Mouse (Mus musculus) kidney, postnatal 0 days (tissue): ENCODE measurements around the gene Edc3. TPM values are rescaled to one million over a fixed set of nuclear protein-coding genes. Genes with fewer than 3 reads are reported as not detected.
A peak's percentile ranks its signal among the peaks of the same experiment; 100 is the strongest.
"Not testable (repeated sequence)": the region's sequence is repeated elsewhere in the genome, so short reads cannot be mapped to it uniquely, and the experiment has no call there.

Experiments
- ATAC-seq: fragments of 200-750 bp; cut with Nextera tagmentation; replicated peaks from 2 replicates; pipeline ENCODE4 v1.8.0; 2017; ENCODE audit warnings: low read depth, moderate number of reproducible peaks, moderate TSS enrichment, moderate library complexity; ENCODE audit not compliant: low FRiP score
- DNase-seq: peaks from one replicate; pipeline ENCODE4 v3.0.0-alpha.2; 2016; ENCODE audit warnings: low spot score
- H3K27ac ChIP-seq: fragments of 300-500 bp; sonication (generic); 2 replicates; pipeline ENCODE4 v1.5.1; 2014; ENCODE audit warnings: mild to moderate bottlenecking
- H3K27me3 ChIP-seq: fragments of 300-500 bp; sonication (generic); 2 replicates; pipeline ENCODE4 v1.6.1; 2014; ENCODE audit warnings: low read length, mixed read lengths; ENCODE audit not compliant: insufficient read depth
- H3K36me3 ChIP-seq: fragments of 300-500 bp; sonication (generic); 2 replicates; pipeline ENCODE4 v1.6.1; 2014; ENCODE audit warnings: low read length, mixed read lengths; ENCODE audit not compliant: insufficient read depth
- H3K4me1 ChIP-seq: fragments of 300-500 bp; sonication (generic); replicated peaks from 2 replicates; pipeline ENCODE4 v1.6.1; 2014; ENCODE audit warnings: antibody characterized with exemption, low read length, mixed read lengths; ENCODE audit not compliant: insufficient read depth
- H3K4me2 ChIP-seq: fragments of 300-500 bp; sonication (generic); 2 replicates; pipeline ENCODE4 v1.6.1; 2014; ENCODE audit warnings: mild to moderate bottlenecking, low read length, moderate library complexity, mixed read lengths
- H3K4me3 ChIP-seq: fragments of 300-500 bp; sonication (generic); replicated peaks from 2 replicates; pipeline ENCODE4 v1.5.1; 2014; ENCODE audit warnings: low read depth, low read length
- H3K9ac ChIP-seq: fragments of 300-500 bp; sonication (generic); 2 replicates; pipeline ENCODE4 v1.6.1; 2014; ENCODE audit warnings: low read depth, low read length
- H3K9me3 ChIP-seq: fragments of 300-500 bp; sonication (generic); replicated peaks from 2 replicates; pipeline ENCODE4 v1.6.1; 2016; ENCODE audit warnings: low read length, inconsistent platforms, mixed read lengths
- CTCF ChIP-seq: IDR thresholded peaks from 2 replicates; pipeline ENCODE4 v1.5.1; 2016; ENCODE audit warnings: antibody characterized with exemption, low read depth, mild to moderate bottlenecking, moderate library complexity
- WGBS: fragments of 180-500 bp; shearing (Covaris S2); extraction: QIAGEN DNeasy Blood & Tissue Kit; methylation state at CpG from one replicate; pipeline ENCODE4 v1.1.7; 2014; 5-methylcytosine and 5-hydroxymethylcytosine counted together
- polyA plus RNA-seq: library from polyadenylated mRNA; unstranded; fragments of >200 nt; fragmentation: Nextera tagmentation; extraction: Ambion mirVana; gene quantifications from 2 replicates; pipeline ENCODE4 v1.2.1, GENCODE M21; 2015

Edc3 gene
- polyA plus RNA-seq, 1 experiment from 2014 or later, result 23.1 TPM

DNA sequence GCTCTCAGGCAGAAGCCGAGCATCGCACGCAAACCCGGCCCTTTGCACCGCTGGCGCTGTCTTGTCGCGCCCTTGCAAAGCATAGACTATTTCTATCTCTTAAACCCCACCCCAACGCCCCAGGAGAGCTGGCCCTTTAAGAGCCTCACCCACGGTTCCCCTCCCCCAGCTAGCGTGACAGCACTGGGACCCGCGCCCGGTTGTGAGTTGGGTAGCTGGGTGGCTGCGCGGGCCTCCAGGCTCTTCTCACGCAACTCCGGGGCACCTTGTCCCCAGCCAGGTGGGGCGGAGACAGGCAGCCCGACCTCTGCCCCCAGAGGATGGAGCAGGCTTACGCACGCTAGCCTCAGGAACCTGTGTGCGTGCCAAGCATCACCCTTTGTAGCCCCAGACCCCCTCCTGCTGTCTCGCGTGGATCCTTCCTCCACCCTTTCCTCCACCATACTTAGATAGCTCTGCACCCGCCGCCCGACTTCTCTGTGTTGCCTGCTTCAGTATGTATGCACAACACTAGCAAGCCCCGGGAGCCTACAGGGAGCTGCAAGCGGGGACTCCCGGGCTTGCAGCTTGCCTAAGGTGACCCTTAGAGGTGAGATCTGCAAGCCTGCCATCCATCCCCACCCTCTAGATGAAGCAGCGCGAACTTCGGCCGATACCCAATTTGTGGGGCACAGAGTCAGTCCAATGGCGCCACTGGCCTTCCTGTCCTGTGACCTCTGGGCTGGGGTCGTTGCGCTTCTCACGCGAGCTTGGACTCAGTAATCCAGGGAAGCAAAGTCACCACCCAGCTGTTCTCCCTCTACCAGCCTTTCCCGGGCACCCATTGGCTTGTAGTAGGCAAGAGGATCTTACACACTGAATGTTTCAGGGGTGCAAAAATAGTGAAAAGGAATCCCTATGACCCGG, 11.7 kb upstream of the Edc3 start:
- no peak overlapping the region for H3K9ac ChIP-seq
- peak; percentile 46; the same call in 1 of the 2 replicates for ATAC-seq
- H3K27ac ChIP-seq, result no peak overlapping the region
- no peak for TF ChIP-seq CTCF
- peaks cover 5% of the 10 kb centered on the region for H3K4me1 ChIP-seq
- H3K4me2 ChIP-seq, result peak overlapping the region; percentile 81
- no peaks in the 10 kb centered on the region for H3K9me3 ChIP-seq
- H3K4me3 ChIP-seq, result peak overlapping the region; percentile 38
- H3K27me3 ChIP-seq, result no peaks in the 10 kb centered on the region
- whole genome bisulfite sequencing, result 1% methylated on average over 42 of the region's 42 CpGs
- peak; percentile 21 for DNase-seq
- H3K36me3 ChIP-seq, result no peaks in the 10 kb centered on the region

DNA sequence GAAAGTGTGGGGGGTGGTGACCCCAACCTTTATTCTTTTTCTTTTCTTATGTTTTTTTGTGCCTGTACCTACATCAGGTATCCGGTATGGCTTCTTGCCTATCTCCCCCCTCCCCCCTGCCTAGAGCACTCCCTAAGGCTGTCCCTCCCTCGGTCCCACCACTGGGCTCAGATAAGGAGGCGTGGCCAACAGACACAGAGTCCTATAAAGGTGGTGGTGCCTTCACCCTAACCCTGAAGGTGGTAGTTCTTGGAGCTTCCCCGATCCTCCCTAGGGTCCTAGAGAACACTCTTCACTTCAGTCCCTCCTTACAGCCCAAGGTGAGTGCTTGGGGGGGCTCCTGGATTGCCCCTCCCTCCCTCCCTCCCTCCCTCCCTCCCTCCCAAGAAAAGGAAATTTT, 11.0 kb upstream of the Edc3 start:
- no peak for TF ChIP-seq CTCF
- peaks cover 5% of the 10 kb centered on the region for H3K4me1 ChIP-seq
- no peak overlapping the region for H3K27ac ChIP-seq
- DNase-seq (no peak), ATAC-seq (no peak)
- no peaks in the 10 kb centered on the region for H3K27me3 ChIP-seq
- 25% methylated on average over 4 of the region's 4 CpGs for whole genome bisulfite sequencing
- H3K4me2 ChIP-seq, result no peak overlapping the region
- H3K36me3 ChIP-seq, result no peaks in the 10 kb centered on the region
- H3K9ac ChIP-seq, result no peak overlapping the region
- no peaks in the 10 kb centered on the region for H3K9me3 ChIP-seq
- no peak overlapping the region for H3K4me3 ChIP-seq

DNA sequence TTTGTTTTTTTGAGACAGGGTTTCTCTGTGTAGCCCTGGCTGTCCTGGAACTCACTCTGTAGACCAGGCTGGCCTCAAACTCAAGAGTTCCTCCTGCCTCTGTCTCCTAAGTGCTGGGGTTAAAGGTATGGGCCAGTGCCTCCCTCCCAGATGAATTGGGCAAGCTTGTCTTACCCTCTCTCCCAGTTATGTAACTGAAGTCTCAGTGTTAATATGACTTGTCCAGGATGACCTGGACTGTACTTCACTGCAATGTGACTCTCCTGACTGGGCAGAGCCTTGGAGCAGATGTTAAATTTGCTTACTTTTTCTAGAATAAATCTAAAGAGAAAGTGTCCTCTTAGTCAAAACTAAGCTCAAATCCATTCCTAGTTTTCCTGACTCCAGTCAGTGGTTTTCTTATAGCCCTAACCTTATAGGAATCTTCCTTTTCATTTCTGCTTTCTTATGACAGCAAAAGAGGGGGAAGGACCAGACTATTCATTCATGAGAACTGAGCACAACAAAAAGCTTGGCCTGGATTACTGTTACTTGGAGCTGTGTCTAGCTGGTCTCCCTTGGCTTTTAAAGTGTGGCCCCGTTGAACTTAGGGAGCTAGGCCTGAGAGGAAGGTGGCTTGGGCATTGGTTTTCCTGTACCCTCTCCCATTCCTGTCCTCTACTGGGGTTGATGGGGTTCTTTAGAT, 9.7 kb upstream of the Edc3 start:
- H3K27ac ChIP-seq, result no peak overlapping the region
- no peaks in the 10 kb centered on the region for H3K9me3 ChIP-seq
- no peaks in the 10 kb centered on the region for H3K27me3 ChIP-seq
- DNase-seq, result peak; percentile 67
- H3K4me2 ChIP-seq, result no peak overlapping the region
- ATAC-seq, result no peak
- H3K36me3 ChIP-seq, result no peaks in the 10 kb centered on the region
- no peak overlapping the region for H3K4me3 ChIP-seq
- 77% methylated on average over 1 of the region's 1 CpGs for WGBS
- H3K9ac ChIP-seq, result no peak overlapping the region
- no peak for TF ChIP-seq CTCF
- peaks cover 5% of the 10 kb centered on the region for H3K4me1 ChIP-seq

DNA sequence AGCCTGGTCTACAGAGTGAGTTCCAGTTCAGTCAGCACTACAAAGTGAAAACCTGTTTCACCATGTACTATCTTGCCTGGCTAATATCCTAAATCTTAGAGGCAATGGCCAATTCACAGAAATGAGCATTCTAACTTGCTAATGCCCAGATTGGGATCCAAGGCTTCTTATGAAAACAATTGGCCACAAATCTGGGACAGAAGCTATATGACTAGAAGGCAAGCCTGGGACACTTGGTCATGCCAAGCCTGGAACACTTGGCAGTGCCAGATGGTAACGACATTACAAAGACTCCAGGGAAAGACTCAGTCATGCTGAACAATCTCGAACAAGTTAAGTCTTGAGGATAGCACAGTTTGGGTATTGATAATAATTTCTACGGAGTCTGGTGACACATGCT, 1.8 kb upstream of the Edc3 start:
- Histone ChIP-seq H3K27me3 (no peaks in the 10 kb centered on the region), H3K27ac (no peak overlapping the region), H3K4me3 (no peak overlapping the region), H3K9me3 (no peaks in the 10 kb centered on the region), H3K4me1 (peaks cover 7% of the 10 kb centered on the region; the same call in 1 of the 2 replicates), H3K36me3 (no peaks in the 10 kb centered on the region), H3K4me2 (no peak overlapping the region), H3K9ac (no peak overlapping the region)
- no peak for TF ChIP-seq CTCF
- DNase-seq (no peak), ATAC-seq (no peak)
- WGBS, result 89% methylated on average over 3 of the region's 3 CpGs

DNA sequence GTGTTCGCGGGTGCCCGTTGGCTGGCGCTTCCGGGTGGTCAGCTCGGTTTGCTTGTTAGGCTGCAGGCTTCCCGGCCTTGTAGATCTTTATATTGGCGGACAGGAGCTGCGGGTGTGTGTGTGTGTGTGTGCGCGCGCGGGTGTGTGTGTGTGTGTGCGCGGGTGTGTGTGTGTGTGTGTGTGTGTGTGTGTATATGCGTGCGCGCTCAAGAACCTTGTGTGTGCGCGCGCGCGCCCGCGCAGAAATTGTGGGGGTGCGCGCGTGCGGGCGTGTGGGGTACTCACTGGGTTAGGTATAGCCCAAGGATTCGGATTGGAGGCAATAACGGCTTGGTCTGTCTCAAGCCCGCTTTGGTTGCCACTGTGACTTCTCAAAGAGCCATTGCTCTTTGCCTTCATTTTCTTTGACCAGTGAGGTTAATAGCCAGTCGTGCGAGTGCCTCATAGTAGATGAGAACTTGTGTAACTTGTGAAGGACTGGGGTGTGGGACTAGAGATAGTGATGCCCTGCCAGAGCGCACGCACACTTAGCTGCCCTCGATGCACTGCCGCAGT, 457 bp downstream of the Edc3 start:
- Histone ChIP-seq H3K9ac (peak overlapping the region; percentile 91), H3K4me2 (peak overlapping the region; percentile 66), H3K27ac (peak overlapping the region; percentile 87), H3K4me1 (peaks cover 7% of the 10 kb centered on the region; the same call in 1 of the 2 replicates), H3K36me3 (peaks cover 3% of the 10 kb centered on the region; the same call in 1 of the 2 replicates), H3K4me3 (peak overlapping the region; percentile 92), H3K9me3 (no peaks in the 10 kb centered on the region), H3K27me3 (no peaks in the 10 kb centered on the region)
- no peak for TF ChIP-seq CTCF
- ATAC-seq (peak; percentile 74), DNase-seq (peak; percentile 31)
- WGBS, result 3% methylated on average over 34 of the region's 39 CpGs

DNA sequence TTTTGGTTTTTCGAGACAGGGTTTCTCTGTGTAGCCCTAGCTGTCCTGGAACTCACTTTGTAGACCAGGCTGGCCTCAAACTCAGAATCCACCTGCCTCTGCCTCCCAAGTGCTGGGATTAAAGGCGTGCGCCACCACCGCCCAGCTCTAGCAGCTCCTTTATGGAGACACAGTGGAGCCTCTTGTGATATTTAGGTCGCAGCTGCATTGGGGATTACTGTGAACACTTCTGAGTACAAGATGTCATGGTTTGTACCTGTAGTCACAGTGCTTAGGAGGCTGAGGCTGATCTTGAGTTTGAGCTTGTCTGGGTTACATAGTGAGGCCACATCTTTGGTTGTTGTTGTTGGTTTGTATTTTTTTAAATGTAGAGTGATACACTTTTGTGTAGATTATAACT, 1.9 kb downstream of the Edc3 start:
- not testable (repeated sequence) for H3K9me3 ChIP-seq, H3K9ac ChIP-seq, H3K27me3 ChIP-seq, H3K4me2 ChIP-seq, H3K4me1 ChIP-seq, H3K27ac ChIP-seq, ATAC-seq, DNase-seq, H3K4me3 ChIP-seq
- WGBS, result 90% methylated on average over 4 of the region's 5 CpGs
- H3K36me3 ChIP-seq, result peaks cover 11% of the 10 kb centered on the region
